In genomic region chr4:126296617-126297101, GRCm38 (mm10) we compare ENCODE assay signal across 8 mouse cellular contexts. TPM values are rescaled to one million over a fixed set of nuclear protein-coding genes. Genes with fewer than 3 reads are reported as not detected.
DNase-seq lines count a peak whose midpoint lies in the region; ATAC-seq lines count a peak whose summit lies in the region.

No protein-coding gene starts in this region.

- H3K4me3 ChIP-seq in hindbrain, embryonic 11.5 days (ENCODE audit: low read depth, low read length): peak overlapping the region; percentile 25
- peak overlapping the region; percentile 38 for H3K4me3 ChIP-seq in limb, embryonic 13.5 days
- peak overlapping the region; percentile 28 for H3K4me3 ChIP-seq in midbrain, embryonic 14.5 days (replicated peaks; ENCODE audit: low read depth, low read length)

- under 1% methylated on average over 33 of the region's 34 CpGs for WGBS in hindbrain, embryonic 11.5 days
- WGBS in limb, embryonic 13.5 days: 0% methylated on average over 34 of the region's 34 CpGs
- 2% methylated on average over 34 of the region's 34 CpGs for WGBS in midbrain, embryonic 14.5 days

- peak overlapping the region; percentile 47 for H3K9ac ChIP-seq in hindbrain, embryonic 11.5 days (ENCODE audit: low read depth, low read length)
- peak overlapping the region; percentile 63 for H3K9ac ChIP-seq in limb, embryonic 13.5 days
- H3K9ac ChIP-seq in midbrain, embryonic 14.5 days (replicated peaks; ENCODE audit: low read length): peak overlapping the region; percentile 59

- ATAC-seq in hindbrain, embryonic 11.5 days (ENCODE audit: low FRiP score): no peak
- ATAC-seq in limb, embryonic 13.5 days (ENCODE audit: low FRiP score, low read depth): peak; percentile 12; the same call in 1 of the 2 replicates
- no peak for ATAC-seq in midbrain, embryonic 14.5 days (ENCODE audit: low FRiP score, low TSS enrichment)

- peak overlapping the region; percentile 59 for H3K4me2 ChIP-seq in hindbrain, embryonic 11.5 days (replicated peaks; ENCODE audit: low read depth, low read length)
- H3K4me2 ChIP-seq in limb, embryonic 13.5 days (replicated peaks): peak overlapping the region; percentile 72
- peak overlapping the region; percentile 67 for H3K4me2 ChIP-seq in midbrain, embryonic 14.5 days (ENCODE audit: low read length)

- no peaks in the 10 kb centered on the region for H3K9me3 ChIP-seq in hindbrain, embryonic 11.5 days (ENCODE audit: control insufficient read depth, low read length)
- H3K9me3 ChIP-seq in limb, embryonic 13.5 days: no peaks in the 10 kb centered on the region
- no peaks in the 10 kb centered on the region for H3K9me3 ChIP-seq in midbrain, embryonic 14.5 days (ENCODE audit: control insufficient read depth, low read length)

- peaks cover 11% of the 10 kb centered on the region; the same call in 1 of the 2 replicates for H3K4me1 ChIP-seq in hindbrain, embryonic 11.5 days (replicated peaks; ENCODE audit: control insufficient read depth, insufficient read depth, low read length)
- peaks cover 48% of the 10 kb centered on the region for H3K4me1 ChIP-seq in limb, embryonic 13.5 days
- peaks cover 13% of the 10 kb centered on the region for H3K4me1 ChIP-seq in midbrain, embryonic 14.5 days (ENCODE audit: control insufficient read depth, insufficient read depth, low read length)

- H3K27me3 ChIP-seq in hindbrain, embryonic 11.5 days (ENCODE audit: control insufficient read depth, insufficient read depth, low read length): peaks cover 50% of the 10 kb centered on the region
- H3K27me3 ChIP-seq in limb, embryonic 13.5 days: peaks cover 42% of the 10 kb centered on the region
- H3K27me3 ChIP-seq in midbrain, embryonic 14.5 days (ENCODE audit: control insufficient read depth, insufficient read depth, low read length): peaks cover 47% of the 10 kb centered on the region

- no peak overlapping the region for H3K27ac ChIP-seq in hindbrain, embryonic 11.5 days (ENCODE audit: low read depth, low read length)
- H3K27ac ChIP-seq in limb, embryonic 13.5 days: peak overlapping the region; percentile 72
- H3K27ac ChIP-seq in midbrain, embryonic 14.5 days (replicated peaks; ENCODE audit: low read depth, low read length): no peak overlapping the region

- peak; percentile 66 to 88 for DNase-seq in adrenal gland, adult (ENCODE audit: inconsistent age in 2 of 2, low spot score in 1 of 2)
- DNase-seq in adrenal gland, adult 8-10 months: no peak
- DNase-seq in cerebellum, adult 18-20 months: peak; percentile 76 to 80
- DNase-seq in forelimb bud, embryonic 11.5 days (ENCODE audit: low read depth, low spot score): peak; percentile 49
- peak; percentile 61 for DNase-seq in hindbrain, embryonic 11.5 days (ENCODE audit: low spot score)
- DNase-seq in midbrain, embryonic 14.5 days: peak; percentile 75
- DNase-seq in testis, postnatal 10 days (ENCODE audit: low spot score): peak; percentile 77

- H3K36me3 ChIP-seq in hindbrain, embryonic 11.5 days (ENCODE audit: control insufficient read depth, insufficient read depth, low read length): no peaks in the 10 kb centered on the region
- H3K36me3 ChIP-seq in limb, embryonic 13.5 days: 0 out of 2 replicates have a peak, but pooled peaks cover 9% of the 10 kb centered on the region
- H3K36me3 ChIP-seq in midbrain, embryonic 14.5 days (ENCODE audit: control insufficient read depth, insufficient read depth, low read length): no peaks in the 10 kb centered on the region

RNA-seq across cellular contexts. Expression of gene Col8a2, which starts 10.1 kb away (rescaled TPM):
- total RNA-seq in adrenal gland, adult 8-10 months (2022): 1 to 10 TPM; 3.5 to 4.6 (median 4.0) TPM
- 15.6 and 17.4 TPM in 2 replicates for polyA plus RNA-seq in hindbrain, embryonic 11.5 days (2014; fragmentation: Nextera tagmentation; extraction: Ambion mirVana)
- polyA plus RNA-seq in limb, embryonic 13.5 days (2015; fragmentation: Nextera tagmentation; extraction: Ambion mirVana): 39.8 and 42.7 TPM in 2 replicates
- 0.57 and 1.1 TPM in 2 replicates for polyA plus RNA-seq in midbrain, embryonic 14.5 days (2014; fragmentation: Nextera tagmentation; extraction: Ambion mirVana)

RNA-seq across cellular contexts. Expression of gene Adprhl2, which starts 24.8 kb away (rescaled TPM):
- 10 to 100 TPM; 35.8 to 37.8 (median 37.2) TPM for total RNA-seq in adrenal gland, adult 8-10 months (2022)
- 39.2 and 39.3 TPM in 2 replicates for polyA plus RNA-seq in hindbrain, embryonic 11.5 days (2014; fragmentation: Nextera tagmentation; extraction: Ambion mirVana)
- polyA plus RNA-seq in limb, embryonic 13.5 days (2015; fragmentation: Nextera tagmentation; extraction: Ambion mirVana): 88.6 and 91.5 TPM in 2 replicates
- polyA plus RNA-seq in midbrain, embryonic 14.5 days (2014; fragmentation: Nextera tagmentation; extraction: Ambion mirVana): 64.2 and 76.6 TPM in 2 replicates

RNA-seq across cellular contexts. Expression of gene Tekt2, which starts 28.8 kb away (rescaled TPM):
- total RNA-seq in adrenal gland, adult 8-10 months (2022): 1 to 10 TPM; 1.5 to 6.3 (median 5.2) TPM
- polyA plus RNA-seq in hindbrain, embryonic 11.5 days (2014; fragmentation: Nextera tagmentation; extraction: Ambion mirVana): 3.0 and 3.8 TPM in 2 replicates
- 23.6 TPM in 2 replicates for polyA plus RNA-seq in limb, embryonic 13.5 days (2015; fragmentation: Nextera tagmentation; extraction: Ambion mirVana)
- polyA plus RNA-seq in midbrain, embryonic 14.5 days (2014; fragmentation: Nextera tagmentation; extraction: Ambion mirVana): 7.4 and 9.7 TPM in 2 replicates

RNA-seq across cellular contexts. Expression of gene Trappc3, which starts 34.5 kb away (rescaled TPM):
- 100 to 1,000 TPM in 1 of 4 experiments, 10 to 100 TPM in 3; 94.1 to 101 (median 96.2) TPM for total RNA-seq in adrenal gland, adult 8-10 months (2022)
- polyA plus RNA-seq in hindbrain, embryonic 11.5 days (2014; fragmentation: Nextera tagmentation; extraction: Ambion mirVana): 17.8 and 39.1 TPM in 2 replicates
- polyA plus RNA-seq in limb, embryonic 13.5 days (2015; fragmentation: Nextera tagmentation; extraction: Ambion mirVana): 124 and 126 TPM in 2 replicates
- polyA plus RNA-seq in midbrain, embryonic 14.5 days (2014; fragmentation: Nextera tagmentation; extraction: Ambion mirVana): 37.1 and 124 TPM in 2 replicates

RNA-seq across cellular contexts. Expression of gene Map7d1, which starts 40.5 kb away (rescaled TPM):
- 10 to 100 TPM; 55.4 to 81.7 (median 66.8) TPM for total RNA-seq in adrenal gland, adult 8-10 months (2022)
- polyA plus RNA-seq in hindbrain, embryonic 11.5 days (2014; fragmentation: Nextera tagmentation; extraction: Ambion mirVana): 54.6 and 65.5 TPM in 2 replicates
- polyA plus RNA-seq in limb, embryonic 13.5 days (2015; fragmentation: Nextera tagmentation; extraction: Ambion mirVana): 46.5 and 49.9 TPM in 2 replicates
- 78.3 and 85.3 TPM in 2 replicates for polyA plus RNA-seq in midbrain, embryonic 14.5 days (2014; fragmentation: Nextera tagmentation; extraction: Ambion mirVana)
